Mouse (Mus musculus) liver, embryonic 14.5 days (tissue): Measurements from ENCODE around the gene Rac3. TPM values are rescaled to one million over a fixed set of nuclear protein-coding genes. Genes with fewer than 3 reads are reported as not detected.

Experiments used
- ATAC-seq: fragments of 200-750 bp; cut with Nextera tagmentation; 2 replicates; pipeline ENCODE4 v1.8.0; 2017; ENCODE audit warnings: moderate number of reproducible peaks, mild to moderate bottlenecking, moderate library complexity; ENCODE audit not compliant: insufficient read depth
- DNase-seq, 3 experiments: peaks; one replicate each; pipeline ENCODE4 v3.0.0-alpha.2; 2012 to 2013; ENCODE audit warnings: low read depth in 3 of 3, low spot score in 3 of 3
- H3K27ac ChIP-seq: fragments of 300-500 bp; sonication (generic); 2 replicates; pipeline ENCODE4 v1.5.1; 2014; ENCODE audit warnings: moderate library complexity, mild to moderate bottlenecking, control low read depth, inconsistent platforms
- H3K27me3 ChIP-seq: fragments of 300-500 bp; sonication (generic); 2 replicates; pipeline ENCODE4 v1.6.1; 2014; ENCODE audit warnings: mild to moderate bottlenecking, low read length, moderate library complexity; ENCODE audit not compliant: control insufficient read depth, insufficient read depth
- H3K36me3 ChIP-seq: fragments of 300-500 bp; sonication (generic); replicated peaks from 2 replicates; pipeline ENCODE4 v1.6.1; 2014; ENCODE audit warnings: low read depth; ENCODE audit not compliant: control insufficient read depth, insufficient read depth
- H3K4me1 ChIP-seq, 2 experiments: fragments of 200-500 bp in 1 of 2; fragments of 300-500 bp in 1 of 2; sonication (generic) in 1 of 2; replicated peaks; 2 replicates each; pipeline ENCODE4 v1.6.1; 2012 to 2014; ENCODE audit warnings: antibody characterized with exemption in 1 of 2, inconsistent platforms in 1 of 2, low read length in 1 of 2; ENCODE audit not compliant: control insufficient read depth in 2 of 2, insufficient read depth in 2 of 2
- H3K4me2 ChIP-seq: fragments of 300-500 bp; sonication (generic); 2 replicates; pipeline ENCODE4 v1.6.1; 2014; ENCODE audit warnings: low read depth, mild to moderate bottlenecking, control low read depth, moderate library complexity
- H3K4me3 ChIP-seq, 2 experiments: fragments of 200-500 bp in 1 of 2; fragments of 300-500 bp in 1 of 2; sonication (generic) in 1 of 2; 2 replicates each; pipeline ENCODE4 v1.5.1; 2012 to 2014; ENCODE audit warnings: low read depth in 2 of 2, low read length in 2 of 2, mild to moderate bottlenecking in 2 of 2, control low read depth in 1 of 2, inconsistent platforms in 1 of 2, moderate library complexity in 1 of 2; ENCODE audit not compliant: insufficient read depth in 1 of 2
- H3K9ac ChIP-seq: fragments of 300-500 bp; sonication (generic); replicated peaks from 2 replicates; pipeline ENCODE4 v1.6.1; 2014; ENCODE audit warnings: mild to moderate bottlenecking, control low read depth, moderate library complexity
- H3K9me3 ChIP-seq: fragments of 300-500 bp; sonication (generic); 2 replicates; pipeline ENCODE4 v1.6.1; 2016; ENCODE audit warnings: low read length, mixed read lengths; ENCODE audit not compliant: control insufficient read depth
- CTCF ChIP-seq: IDR thresholded peaks from 2 replicates; pipeline ENCODE4 v1.5.1; 2016; ENCODE audit warnings: antibody characterized with exemption, low read depth, control low read depth
- EP300 ChIP-seq: IDR thresholded peaks from 2 replicates; pipeline ENCODE4 v1.6.1; 2016; ENCODE audit warnings: antibody characterized with exemption, low read depth
- WGBS: fragments of 180-500 bp; shearing (Covaris S2); extraction: QIAGEN DNeasy Blood & Tissue Kit; methylation state at CpG from one replicate; pipeline ENCODE4 v1.1.7; 2014; ENCODE audit not compliant: insufficient replicate concordance; 5-methylcytosine and 5-hydroxymethylcytosine counted together
- polyA plus RNA-seq, 2 experiments: library from polyadenylated mRNA; depleted of rRNA in 1 of 2; stranded (reverse) in 1 of 2; unstranded in 1 of 2; fragments of >200 nt; fragmentation: Nextera tagmentation in 1 of 2; extraction: Ambion mirVana in 1 of 2; gene quantifications; 2 replicates each; pipeline versions ENCODE4 v1.2.1 to v1.2.3; 2012 to 2014

The Rac3 gene
- polyA plus RNA-seq, 2 experiments, result 1.3 TPM; not detected in 1

- TF ChIP-seq CTCF (no peak), EP300 (no peak)
- H3K27ac ChIP-seq, result no peak overlapping the region
- DNase-seq (no peak), ATAC-seq (no peak)
- H3K27me3 ChIP-seq, result no peaks in the 10 kb centered on the region
- H3K9me3 ChIP-seq, result no peaks in the 10 kb centered on the region
- H3K4me3 ChIP-seq, result no peak overlapping the region
- H3K4me1 ChIP-seq, result peaks cover 6% of the 10 kb centered on the region in 2 experiments
- WGBS, result 72% methylated on average over 5 of the region's 5 CpGs
- no peak overlapping the region for H3K9ac ChIP-seq
- H3K4me2 ChIP-seq, result no peak overlapping the region
- no peaks in the 10 kb centered on the region for H3K36me3 ChIP-seq
Observed at GRCm38 (mm10) chr11:120710672-120711071, 10.6 kb upstream of the Rac3 start.

- Histone ChIP-seq H3K27me3 (no peaks in the 10 kb centered on the region), H3K9ac (no peak overlapping the region), H3K4me1 (peaks cover 6% of the 10 kb centered on the region in 2 experiments), H3K4me2 (peak overlapping the region; percentile 98), H3K36me3 (no peaks in the 10 kb centered on the region), H3K9me3 (no peaks in the 10 kb centered on the region), H3K4me3 (no peak overlapping the region), H3K27ac (no peak overlapping the region)
- no peak for DNase-seq
- no peak for ATAC-seq
- no peak for TF ChIP-seq CTCF
- TF ChIP-seq EP300, result no peak
- WGBS, result 67% methylated on average over 8 of the region's 8 CpGs
Observed at GRCm38 (mm10) chr11:120711980-120712604, 9.2 kb upstream of the Rac3 start.

GRCm38 (mm10) chr11:120712771-120713568 is 8.3 kb upstream of the Rac3 start:
- Histone ChIP-seq H3K9ac (peak overlapping the region; percentile 63), H3K27ac (peak overlapping the region; percentile 56), H3K36me3 (no peaks in the 10 kb centered on the region), H3K9me3 (no peaks in the 10 kb centered on the region), H3K4me3 (peak overlapping the region; percentile 62 to 65), H3K4me1 (peaks cover 6% of the 10 kb centered on the region in 2 experiments), H3K4me2 (peak overlapping the region; percentile 98), H3K27me3 (no peaks in the 10 kb centered on the region)
- under 1% methylated on average over 38 of the region's 38 CpGs for WGBS
- peak; percentile 27 for ATAC-seq
- TF ChIP-seq EP300, result no peak
- TF ChIP-seq CTCF, result peak; percentile 89
- peak in 2 of 3 experiments; percentile 28 to 42 for DNase-seq

GRCm38 (mm10) chr11:120713580-120714518 is 7.4 kb upstream of the Rac3 start, which contains the start of the genes Cenpx and Lrrc45:
Cenpx (minus strand) TSS chr11:120713738.
Lrrc45 (plus strand) TSS chr11:120713925.
- no peak for TF ChIP-seq EP300
- TF ChIP-seq CTCF, result peak; percentile 27

More at GRCm38 (mm10) chr11:120713580-120714518, 7.4 kb upstream of the Rac3 start, which contains the start of the genes Cenpx and Lrrc45:
- peak within 1 kb of the TSS; percentile 98 for H3K4me2 ChIP-seq
- peak within 1 kb of the TSS; percentile 62 to 65 for H3K4me3 ChIP-seq
- peak within 1 kb of the TSS; percentile 56 for H3K27ac ChIP-seq
- no peaks in the 10 kb centered on the region; the same call in 1 of the 2 replicates for H3K36me3 ChIP-seq
- peaks cover 6% of the 10 kb centered on the region in 2 experiments for H3K4me1 ChIP-seq
- H3K9ac ChIP-seq, result peak within 1 kb of the TSS; percentile 74
- DNase-seq (peak; percentile 98 to 99 (median 99)), ATAC-seq (peak; percentile 96)
- WGBS, result 2% methylated on average over 53 of the region's 53 CpGs
- H3K27me3 ChIP-seq, result no peaks in the 10 kb centered on the region
- H3K9me3 ChIP-seq, result no peaks in the 10 kb centered on the region
